In genomic region chr2:173335859-173336258, GRCm38 (mm10) we compare ENCODE assay signal across 8 mouse cellular contexts. TPM values are rescaled to one million over a fixed set of nuclear protein-coding genes. Genes with fewer than 3 reads are reported as not detected.
DNase-seq lines count a peak whose midpoint lies in the region; ATAC-seq and TF ChIP-seq lines count a peak whose summit lies in the region.
"Had no signal": no experiment of that assay in that cellular context is flagged by ENCODE, and none has a peak within 500 bp of the region (broad histone marks: within the 10 kb centered on the region; RNA-seq: fewer than 3 reads in every experiment).

No protein-coding gene starts in this region.

- peak overlapping the region; percentile 56 for H3K27ac ChIP-seq in forebrain, embryonic 12.5 days
- H3K27ac ChIP-seq in heart, embryonic 15.5 days = peak overlapping the region; percentile 79
- peak overlapping the region; percentile 59 for H3K27ac ChIP-seq in kidney, embryonic 15.5 days
- H3K27ac ChIP-seq in liver, adult 2 months (replicated peaks; ENCODE audit: insufficient read depth, low read depth, low read length) = no peak overlapping the region
- 0 out of 2 replicates have a peak overlapping the region, but pooled peaks have one; percentile 14 for H3K27ac ChIP-seq in neural tube, embryonic 11.5 days (ENCODE audit: low read depth, low read length)
- H3K27ac ChIP-seq: liver, embryonic 14.5 days had no signal

- no peak for ATAC-seq in forebrain, embryonic 12.5 days (ENCODE audit: low FRiP score)
- ATAC-seq in heart, embryonic 15.5 days (replicated peaks; ENCODE audit: insufficient number of reproducible peaks, insufficient read depth, low FRiP score, low read depth) = peak; percentile 79
- ATAC-seq in kidney, embryonic 15.5 days (replicated peaks; ENCODE audit: low FRiP score) = no peak
- ATAC-seq in neural tube, embryonic 11.5 days (ENCODE audit: insufficient read depth, low FRiP score, low TSS enrichment) = no peak
- ATAC-seq in erythroid progenitor cell, adult 5-6 weeks (replicated peaks; ENCODE audit: low FRiP score, poor library complexity, severe bottlenecking) = no peak

- no peak overlapping the region for H3K4me2 ChIP-seq in forebrain, embryonic 12.5 days
- peak overlapping the region; percentile 43 for H3K4me2 ChIP-seq in heart, embryonic 15.5 days
- H3K4me2 ChIP-seq in kidney, embryonic 15.5 days = no peak overlapping the region
- no peak overlapping the region for H3K4me2 ChIP-seq in neural tube, embryonic 11.5 days (ENCODE audit: low read depth)

- no peak overlapping the region for H3K4me3 ChIP-seq in forebrain, embryonic 12.5 days (replicated peaks)
- H3K4me3 ChIP-seq in heart, embryonic 15.5 days = no peak overlapping the region
- H3K4me3 ChIP-seq in kidney, embryonic 15.5 days (replicated peaks) = no peak overlapping the region
- H3K4me3 ChIP-seq in liver, adult 2 months (ENCODE audit: insufficient read depth, low read depth, low read length) = no peak overlapping the region
- no peak overlapping the region for H3K4me3 ChIP-seq in neural tube, embryonic 11.5 days (ENCODE audit: low read depth, low read length)

- DNase-seq in brain, adult 2 months (ENCODE audit: low read depth, low spot score) = peak; percentile 71
- peak; percentile 60 for DNase-seq in liver, adult 2 months (ENCODE audit: extremely low read depth, low read depth, low spot score)
- DNase-seq in neural tube, embryonic 11.5 days (ENCODE audit: low spot score) = no peak

- no peaks in the 10 kb centered on the region for H3K79me2 ChIP-seq in liver, adult 2 months (ENCODE audit: control insufficient read depth, insufficient read depth, low read length)

- TF ChIP-seq CTCF in liver, adult 2 months (IDR thresholded peaks at IDR 0.05; ENCODE audit: low read depth, low read length) = no peak

- H3K27me3 ChIP-seq in forebrain, embryonic 12.5 days = peaks cover 56% of the 10 kb centered on the region
- H3K27me3 ChIP-seq in heart, embryonic 15.5 days = no peaks in the 10 kb centered on the region
- H3K27me3 ChIP-seq in kidney, embryonic 15.5 days = peaks cover 35% of the 10 kb centered on the region
- H3K27me3 ChIP-seq in liver, adult 2 months (ENCODE audit: control insufficient read depth, insufficient read depth, low read length) = no peaks in the 10 kb centered on the region
- no peaks in the 10 kb centered on the region for H3K27me3 ChIP-seq in neural tube, embryonic 11.5 days (ENCODE audit: control insufficient read depth, insufficient read depth, low read length)

- no peaks in the 10 kb centered on the region for H3K9me3 ChIP-seq in forebrain, embryonic 12.5 days
- H3K9me3 ChIP-seq in heart, embryonic 15.5 days (replicated peaks) = no peaks in the 10 kb centered on the region
- no peaks in the 10 kb centered on the region for H3K9me3 ChIP-seq in kidney, embryonic 15.5 days (replicated peaks)
- H3K9me3 ChIP-seq in neural tube, embryonic 11.5 days (ENCODE audit: control insufficient read depth, low read length) = no peaks in the 10 kb centered on the region

- H3K4me1 ChIP-seq in forebrain, embryonic 12.5 days = peaks cover 47% of the 10 kb centered on the region
- H3K4me1 ChIP-seq in heart, embryonic 15.5 days (replicated peaks) = peaks cover 67% of the 10 kb centered on the region
- peaks cover 58% of the 10 kb centered on the region for H3K4me1 ChIP-seq in kidney, embryonic 15.5 days
- H3K4me1 ChIP-seq in liver, adult 2 months (ENCODE audit: control insufficient read depth, insufficient read depth, low read length) = peaks cover 4% of the 10 kb centered on the region; the same call in 1 of the 2 replicates
- H3K4me1 ChIP-seq in neural tube, embryonic 11.5 days (ENCODE audit: control insufficient read depth, insufficient read depth, low read length) = peaks cover 34% of the 10 kb centered on the region

- no peak for TF ChIP-seq POLR2A in liver, adult 2 months (IDR thresholded peaks at IDR 0.05; ENCODE audit: extremely low read depth, insufficient read depth, low read length)

- WGBS in forebrain, embryonic 12.5 days = 35% methylated on average over 10 of the region's 10 CpGs
- WGBS in heart, embryonic 15.5 days = 2% methylated on average over 10 of the region's 10 CpGs
- WGBS in kidney, embryonic 15.5 days = 10% methylated on average over 10 of the region's 10 CpGs
- WGBS in liver, adult 2 months = 19% methylated on average over 10 of the region's 10 CpGs
- 27% methylated on average over 10 of the region's 10 CpGs for WGBS in neural tube, embryonic 11.5 days

- no peak overlapping the region for H3K9ac ChIP-seq in forebrain, embryonic 12.5 days
- peak overlapping the region; percentile 13; the same call in 1 of the 2 replicates for H3K9ac ChIP-seq in heart, embryonic 15.5 days
- H3K9ac ChIP-seq in kidney, embryonic 15.5 days = 0 out of 2 replicates have a peak overlapping the region, but pooled peaks have one; percentile 7
- H3K9ac ChIP-seq in liver, adult 2 months (ENCODE audit: low read depth, low read length) = no peak overlapping the region
- H3K9ac ChIP-seq in neural tube, embryonic 11.5 days (ENCODE audit: low read length) = peak overlapping the region; percentile 23; the same call in 1 of the 2 replicates
- H3K9ac ChIP-seq: liver, embryonic 14.5 days had no signal

- H3K36me3 ChIP-seq in forebrain, embryonic 12.5 days (replicated peaks) = no peaks in the 10 kb centered on the region
- no peaks in the 10 kb centered on the region for H3K36me3 ChIP-seq in heart, embryonic 15.5 days
- H3K36me3 ChIP-seq in kidney, embryonic 15.5 days = no peaks in the 10 kb centered on the region
- H3K36me3 ChIP-seq in liver, adult 2 months (ENCODE audit: control insufficient read depth, insufficient read depth, low read length) = no peaks in the 10 kb centered on the region
- H3K36me3 ChIP-seq in neural tube, embryonic 11.5 days (ENCODE audit: control insufficient read depth, insufficient read depth, low read length) = no peaks in the 10 kb centered on the region

RNA-seq across cellular contexts. Expression of gene Pmepa1, which starts 59.5 kb away (rescaled TPM):
- polyA plus RNA-seq in forebrain, embryonic 12.5 days (2016; fragmentation: Nextera tagmentation; extraction: Ambion mirVana) = 3.7 and 4.7 TPM in 2 replicates
- 4.6 and 5.1 TPM in 2 replicates for polyA plus RNA-seq in heart, embryonic 15.5 days (2015; fragmentation: Nextera tagmentation; extraction: Ambion mirVana)
- 4.0 and 4.5 TPM in 2 replicates for polyA plus RNA-seq in kidney, embryonic 15.5 days (2015; fragmentation: Nextera tagmentation; extraction: Ambion mirVana)
- total RNA-seq in liver, adult 2 months (2014; rRNA removed) = 0.28 and 0.60 TPM in 2 replicates
- polyA plus RNA-seq in liver, adult 2 months (2012; rRNA removed) = 1.8 and 4.1 TPM in 2 replicates
- 5.3 and 5.9 TPM in 2 replicates for polyA plus RNA-seq in neural tube, embryonic 11.5 days (2014; fragmentation: Nextera tagmentation; extraction: Ambion mirVana)
- total RNA-seq in erythroid progenitor cell, adult 5-6 weeks (2015; ENCODE audit: low replicate concordance) = 0.36 TPM in 1 of 2 replicates, not detected in the other
- total RNA-seq in erythroid progenitor cell, adult 5-6 weeks (2017; ENCODE audit: low replicate concordance) = not detected in 2 replicates

Comparison
In these comparisons a context has a peak if more than half of its experiments do, and no peak if none do; other contexts are left out.
1. H3K9ac ChIP-seq: peak in heart, embryonic 15.5 days (single experiment), kidney, embryonic 15.5 days (single experiment) and neural tube, embryonic 11.5 days (single experiment); none in forebrain, embryonic 12.5 days (single experiment) and liver, adult 2 months (single experiment).